Mouse (Mus musculus) stomach, postnatal 0 days (tissue): ENCODE measurements around the gene Sdr39u1.

Experiments
- CTCF ChIP-seq: IDR thresholded peaks from 2 replicates; pipeline ENCODE4 v1.5.1; 2016; ENCODE audit warnings: antibody characterized with exemption, low read depth, mild to moderate bottlenecking, moderate library complexity
- EP300 ChIP-seq: optimal IDR thresholded peaks from 2 replicates; pipeline ENCODE3; 2016; ENCODE audit warnings: antibody characterized with exemption

DNA sequence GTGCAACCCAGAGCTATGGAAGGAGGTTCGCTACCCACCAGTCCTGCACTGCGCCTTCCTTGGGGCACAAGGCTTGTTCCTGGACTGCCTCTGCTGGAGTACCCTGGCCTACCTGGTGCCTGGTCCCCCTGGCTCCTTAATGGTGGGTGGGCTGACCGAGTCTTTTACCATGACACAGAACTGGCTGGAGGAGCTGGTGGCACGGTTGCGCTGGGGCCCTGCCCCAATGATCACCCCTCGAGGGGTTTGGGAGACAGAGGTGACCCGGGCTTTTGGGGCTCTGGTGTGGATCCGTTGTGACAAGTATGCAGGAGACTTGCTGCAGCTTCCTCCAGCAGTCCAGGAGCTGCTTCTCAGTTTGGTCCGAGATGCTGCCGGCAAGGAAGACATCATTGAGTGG is 37.1 kb downstream of the Sdr39u1 start:
- TF ChIP-seq CTCF (no peak), EP300 (no peak)
